Mouse (Mus musculus) olfactory bulb, adult 2 months (tissue): ENCODE data around the gene Kcnq4.

Experiments used
- CTCF ChIP-seq: fragments of 200-500 bp; IDR thresholded peaks from 2 replicates; pipeline ENCODE4 v1.5.1; 2012; ENCODE audit warnings: low read depth, mild to moderate bottlenecking, low read length, moderate library complexity; ENCODE audit not compliant: insufficient read depth
- POLR2A ChIP-seq: fragments of 200-500 bp; IDR thresholded peaks from 2 replicates; pipeline ENCODE4 v1.6.1; 2012; ENCODE audit warnings: mild to moderate bottlenecking, low read depth, low read length, moderate library complexity; ENCODE audit not compliant: insufficient read depth

GRCm38 (mm10) chr4:120747941-120748866 is at the start of gene Kcnq4:
- TF ChIP-seq CTCF (no peak), POLR2A (no peak)
